Mouse (Mus musculus) urinary bladder, adult 18-20 months (tissue): Measurements from ENCODE around the gene Fam198a.
A peak's percentile ranks its signal among the peaks of the same experiment; 100 is the strongest.

ENCODE experiments used
- DNase-seq, 2 experiments: peaks; one replicate each; pipeline ENCODE4 v3.0.0; 2022; ENCODE audit warnings: low spot score in 2 of 2, mixed read lengths in 2 of 2

Fam198a gene

GRCm38 (mm10) chr9:121926634-121927405 lies 24.0 kb upstream of the Fam198a start:
- no peak for DNase-seq

- no peak for DNase-seq
Observed at GRCm38 (mm10) chr9:121927721-121928120, 23.1 kb upstream of the Fam198a start.

- peak in 1 of 2 experiments; percentile 31 for DNase-seq
Observed at GRCm38 (mm10) chr9:121928498-121928897, 22.3 kb upstream of the Fam198a start.

GRCm38 (mm10) chr9:121934856-121935255 lies 15.9 kb upstream of the Fam198a start:
- no peak for DNase-seq

- DNase-seq, result no peak
Observed at GRCm38 (mm10) chr9:121936952-121937351, 13.8 kb upstream of the Fam198a start.

- no peak for DNase-seq
Observed at GRCm38 (mm10) chr9:121937451-121937864, 13.3 kb upstream of the Fam198a start.

- DNase-seq, result no peak
Observed at GRCm38 (mm10) chr9:121937944-121938355, 12.8 kb upstream of the Fam198a start.

GRCm38 (mm10) chr9:121943005-121943404 lies 7.8 kb upstream of the Fam198a start:
- DNase-seq, result no peak

GRCm38 (mm10) chr9:121943628-121944027 lies 7.2 kb upstream of the Fam198a start:
- DNase-seq, result no peak

- peak; percentile 38 for DNase-seq
Observed at GRCm38 (mm10) chr9:121947784-121948183, 3.0 kb upstream of the Fam198a start.

GRCm38 (mm10) chr9:121948431-121948830 lies 2.4 kb upstream of the Fam198a start:
- DNase-seq, result no peak

GRCm38 (mm10) chr9:121951114-121951423 lies 281 bp downstream of the Fam198a start:
- DNase-seq, result no peak

- DNase-seq, result no peak
Observed at GRCm38 (mm10) chr9:121952596-121952995, 1.8 kb downstream of the Fam198a start.

GRCm38 (mm10) chr9:121959966-121960635 lies 9.3 kb downstream of the Fam198a start:
- DNase-seq, result no peak

GRCm38 (mm10) chr9:121964941-121965340 lies 14.2 kb downstream of the Fam198a start:
- DNase-seq, result no peak

- DNase-seq, result no peak
Observed at GRCm38 (mm10) chr9:121968258-121968657, 17.5 kb downstream of the Fam198a start.

GRCm38 (mm10) chr9:121969841-121970381 lies 19.1 kb downstream of the Fam198a start:
- DNase-seq, result no peak

- no peak for DNase-seq
Observed at GRCm38 (mm10) chr9:121973207-121973606, 22.4 kb downstream of the Fam198a start.

GRCm38 (mm10) chr9:121974141-121974986 lies 23.6 kb downstream of the Fam198a start:
- DNase-seq, result no peak

- DNase-seq, result no peak
Observed at GRCm38 (mm10) chr9:121975321-121975720, 24.5 kb downstream of the Fam198a start.

- DNase-seq, result no peak
Observed at GRCm38 (mm10) chr9:121981046-121981445, 30.3 kb downstream of the Fam198a start.

- no peak for DNase-seq
Observed at GRCm38 (mm10) chr9:121981466-121982105, 30.8 kb downstream of the Fam198a start.
